ENCODE assay signal across 10 mouse cellular contexts in the genomic region with DNA sequence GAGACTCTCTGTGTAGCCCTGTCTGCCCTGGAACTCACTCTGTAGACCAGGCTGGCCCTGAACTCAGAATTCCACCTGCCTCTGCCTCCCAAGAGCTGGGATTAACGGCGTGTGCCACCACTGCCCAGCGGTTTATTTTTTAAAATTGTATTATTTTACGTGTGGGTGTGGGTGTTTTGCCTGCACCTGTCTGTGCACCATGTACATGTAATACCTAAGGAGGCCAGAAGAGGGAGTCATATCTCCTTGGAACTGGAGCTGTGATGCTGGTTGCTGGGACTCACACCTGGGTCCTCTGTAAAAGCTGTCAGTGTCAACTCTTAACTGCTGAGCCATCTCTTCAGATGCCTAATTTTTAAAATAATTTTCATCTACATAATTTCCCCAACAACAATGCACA. TPM values are rescaled to one million over a fixed set of nuclear protein-coding genes. Genes with fewer than 3 reads are reported as not detected.
DNase-seq lines count a peak whose midpoint lies in the region; ATAC-seq and TF ChIP-seq lines count a peak whose summit lies in the region.
"Had no signal": no experiment of that assay in that cellular context is flagged by ENCODE, and none has a peak within 500 bp of the region (broad histone marks: within the 10 kb centered on the region; RNA-seq: fewer than 3 reads in every experiment).

No protein-coding gene starts in this region.

- ATAC-seq in hindbrain, embryonic 11.5 days (ENCODE audit: low FRiP score) = no peak
- no peak for ATAC-seq in hindbrain, embryonic 12.5 days (ENCODE audit: low FRiP score)
- ATAC-seq in megakaryocyte-erythroid progenitor cell, adult 5-6 weeks (replicated peaks; ENCODE audit: low FRiP score, low TSS enrichment, poor library complexity, severe bottlenecking) = peak; percentile 84
- ATAC-seq in neural tube, embryonic 15.5 days (ENCODE audit: low FRiP score) = no peak

- H3K9me3 ChIP-seq in hindbrain, embryonic 11.5 days (ENCODE audit: control insufficient read depth, low read length) = no peaks in the 10 kb centered on the region
- H3K9me3 ChIP-seq in hindbrain, embryonic 12.5 days (replicated peaks) = no peaks in the 10 kb centered on the region
- no peaks in the 10 kb centered on the region for H3K9me3 ChIP-seq in ES-Bruce4 (replicated peaks; ENCODE audit: control insufficient read depth, insufficient read depth, low read length, poor library complexity, severe bottlenecking)
- H3K9me3 ChIP-seq in neural tube, embryonic 15.5 days (replicated peaks) = no peaks in the 10 kb centered on the region
- H3K9me3 ChIP-seq: megakaryocyte, embryonic 14.5 days had no signal

- no peak overlapping the region for H3K4me2 ChIP-seq in hindbrain, embryonic 11.5 days (replicated peaks; ENCODE audit: low read depth, low read length)
- no peak overlapping the region for H3K4me2 ChIP-seq in hindbrain, embryonic 12.5 days (replicated peaks)
- H3K4me2 ChIP-seq in neural tube, embryonic 15.5 days = no peak overlapping the region

- DNase-seq in hindbrain, embryonic 11.5 days (ENCODE audit: low spot score) = peak; percentile 34
- DNase-seq in c-Kit-positive CD71-positive TER-119-negative erythroid progenitor cells, embryonic 14.5 days (ENCODE audit: low read depth) = peak; percentile 58
- DNase-seq in right cerebral cortex, postnatal 14 days = no peak
- no peak for DNase-seq in left cerebral cortex, postnatal 36 days (ENCODE audit: low spot score in 2 of 2)

- TF ChIP-seq POLR2A in ES-Bruce4 (IDR thresholded peaks at IDR 0.05; ENCODE audit: insufficient read depth, low read length) = no peak

- no peak overlapping the region for H3K9ac ChIP-seq in hindbrain, embryonic 11.5 days (ENCODE audit: low read depth, low read length)
- no peak overlapping the region for H3K9ac ChIP-seq in hindbrain, embryonic 12.5 days
- no peak overlapping the region for H3K9ac ChIP-seq in ES-Bruce4 (ENCODE audit: low read depth, poor library complexity, severe bottlenecking)
- no peak overlapping the region for H3K9ac ChIP-seq in neural tube, embryonic 15.5 days (replicated peaks)

- 74% methylated on average over 4 of the region's 4 CpGs for WGBS in hindbrain, embryonic 11.5 days
- WGBS in hindbrain, embryonic 12.5 days = 67% methylated on average over 4 of the region's 4 CpGs
- 72% methylated on average over 4 of the region's 4 CpGs for WGBS in neural tube, embryonic 15.5 days

- intact Hi-C loops in left cerebral cortex, postnatal 36 days (cut with DNase I) = loop anchor here (10.0 kb wide), 1 partner anchor 450 kb away; no protein-coding TSS in a partner anchor

- H3K27me3 ChIP-seq in hindbrain, embryonic 11.5 days (ENCODE audit: control insufficient read depth, insufficient read depth, low read length) = no peaks in the 10 kb centered on the region
- H3K27me3 ChIP-seq in hindbrain, embryonic 12.5 days = no peaks in the 10 kb centered on the region
- no peaks in the 10 kb centered on the region for H3K27me3 ChIP-seq in ES-Bruce4 (ENCODE audit: control insufficient read depth, insufficient read depth, low read length, poor library complexity, severe bottlenecking)
- no peaks in the 10 kb centered on the region for H3K27me3 ChIP-seq in neural tube, embryonic 15.5 days (replicated peaks)
- H3K27me3 ChIP-seq: megakaryocyte, embryonic 14.5 days had no signal

- peak; percentile 37 for TF ChIP-seq CTCF in ES-Bruce4 (IDR thresholded peaks at IDR 0.05; ENCODE audit: low read depth, low read length)

- TF ChIP-seq EP300 in ES-Bruce4 (IDR thresholded peaks at IDR 0.05; ENCODE audit: insufficient read depth, low read depth, low read length) = no peak

- H3K27ac ChIP-seq in hindbrain, embryonic 11.5 days (ENCODE audit: low read depth, low read length) = no peak overlapping the region
- H3K27ac ChIP-seq in hindbrain, embryonic 12.5 days = no peak overlapping the region
- no peak overlapping the region for H3K27ac ChIP-seq in ES-Bruce4 (ENCODE audit: insufficient read depth, low read length)
- H3K27ac ChIP-seq in neural tube, embryonic 15.5 days (replicated peaks) = no peak overlapping the region

- no peaks in the 10 kb centered on the region for H3K36me3 ChIP-seq in hindbrain, embryonic 11.5 days (ENCODE audit: control insufficient read depth, insufficient read depth, low read length)
- H3K36me3 ChIP-seq in hindbrain, embryonic 12.5 days = peaks cover 3% of the 10 kb centered on the region; the same call in 1 of the 2 replicates
- H3K36me3 ChIP-seq in ES-Bruce4 (ENCODE audit: control insufficient read depth, insufficient read depth, low read length, poor library complexity, severe bottlenecking) = peaks cover 23% of the 10 kb centered on the region
- 0 out of 2 replicates have a peak, but pooled peaks cover 5% of the 10 kb centered on the region for H3K36me3 ChIP-seq in neural tube, embryonic 15.5 days

- no peak overlapping the region for H3K4me3 ChIP-seq in hindbrain, embryonic 11.5 days (ENCODE audit: low read depth, low read length)
- no peak overlapping the region for H3K4me3 ChIP-seq in hindbrain, embryonic 12.5 days
- no peak overlapping the region for H3K4me3 ChIP-seq in ES-Bruce4 (ENCODE audit: low read depth, low read length)
- H3K4me3 ChIP-seq in neural tube, embryonic 15.5 days (replicated peaks) = no peak overlapping the region
- H3K4me3 ChIP-seq: erythroblast, embryonic 14.5 days; megakaryocyte, embryonic 14.5 days had no signal

- no peaks in the 10 kb centered on the region for H3K4me1 ChIP-seq in hindbrain, embryonic 11.5 days (replicated peaks; ENCODE audit: control insufficient read depth, insufficient read depth, low read length)
- no peaks in the 10 kb centered on the region for H3K4me1 ChIP-seq in hindbrain, embryonic 12.5 days
- no peaks in the 10 kb centered on the region for H3K4me1 ChIP-seq in ES-Bruce4 (ENCODE audit: control insufficient read depth, insufficient read depth, low read length)
- H3K4me1 ChIP-seq in neural tube, embryonic 15.5 days = no peaks in the 10 kb centered on the region

RNA-seq across cellular contexts. Expression of gene Ppp2r5a, which starts 38.6 kb away (rescaled TPM):
- polyA plus RNA-seq in hindbrain, embryonic 11.5 days (2014; fragmentation: Nextera tagmentation; extraction: Ambion mirVana) = 13.1 and 16.6 TPM in 2 replicates
- polyA plus RNA-seq in hindbrain, embryonic 12.5 days (2016; fragmentation: Nextera tagmentation; extraction: Ambion mirVana) = 13.9 and 14.9 TPM in 2 replicates
- polyA plus RNA-seq in ES-Bruce4 (2011; ENCODE audit: insufficient read depth, insufficient read length, low read depth, missing spikeins) = 116 and 127 TPM in 2 replicates
- 55.0 and 74.1 TPM in 2 replicates for total RNA-seq in megakaryocyte-erythroid progenitor cell, adult 5-6 weeks (2014; fragmentation: Nextera tagmentation)
- 61.8 and 97.2 TPM in 2 replicates for total RNA-seq in megakaryocyte-erythroid progenitor cell, adult 5-6 weeks (2017)
- polyA plus RNA-seq in neural tube, embryonic 15.5 days (2015; fragmentation: Nextera tagmentation; extraction: Ambion mirVana) = 8.7 and 11.9 TPM in 2 replicates
- total RNA-seq in left cerebral cortex, postnatal 36 days (2021) = 10 to 100 TPM; 89.0 to 95.7 TPM

RNA-seq across cellular contexts. Expression of gene Tmem206, which starts 38.8 kb away (rescaled TPM):
- polyA plus RNA-seq in hindbrain, embryonic 11.5 days (2014; fragmentation: Nextera tagmentation; extraction: Ambion mirVana) = 35.4 and 39.7 TPM in 2 replicates
- polyA plus RNA-seq in hindbrain, embryonic 12.5 days (2016; fragmentation: Nextera tagmentation; extraction: Ambion mirVana) = 34.2 and 35.1 TPM in 2 replicates
- 7.9 and 10.1 TPM in 2 replicates for polyA plus RNA-seq in ES-Bruce4 (2011; ENCODE audit: insufficient read depth, insufficient read length, low read depth, missing spikeins)
- total RNA-seq in megakaryocyte-erythroid progenitor cell, adult 5-6 weeks (2014; fragmentation: Nextera tagmentation) = 13.5 TPM in 2 replicates
- 9.8 and 15.5 TPM in 2 replicates for total RNA-seq in megakaryocyte-erythroid progenitor cell, adult 5-6 weeks (2017)
- polyA plus RNA-seq in neural tube, embryonic 15.5 days (2015; fragmentation: Nextera tagmentation; extraction: Ambion mirVana) = 29.8 and 30.6 TPM in 2 replicates
- total RNA-seq in left cerebral cortex, postnatal 36 days (2021) = 1 to 10 TPM; 8.2 to 8.7 TPM

RNA-seq across cellular contexts. Expression of gene Nenf, which starts 46.5 kb away (rescaled TPM):
- polyA plus RNA-seq in hindbrain, embryonic 11.5 days (2014; fragmentation: Nextera tagmentation; extraction: Ambion mirVana) = 85.1 and 85.4 TPM in 2 replicates
- polyA plus RNA-seq in hindbrain, embryonic 12.5 days (2016; fragmentation: Nextera tagmentation; extraction: Ambion mirVana) = 81.0 and 87.3 TPM in 2 replicates
- polyA plus RNA-seq in ES-Bruce4 (2011; ENCODE audit: insufficient read depth, insufficient read length, low read depth, missing spikeins) = 19.9 and 20.2 TPM in 2 replicates
- 62.2 and 87.6 TPM in 2 replicates for total RNA-seq in megakaryocyte-erythroid progenitor cell, adult 5-6 weeks (2014; fragmentation: Nextera tagmentation)
- 20.3 and 35.5 TPM in 2 replicates for total RNA-seq in megakaryocyte-erythroid progenitor cell, adult 5-6 weeks (2017)
- polyA plus RNA-seq in neural tube, embryonic 15.5 days (2015; fragmentation: Nextera tagmentation; extraction: Ambion mirVana) = 125 and 158 TPM in 2 replicates
- total RNA-seq in left cerebral cortex, postnatal 36 days (2021) = 10 to 100 TPM; 66.1 to 76.7 TPM

Comparison
In these comparisons a context has a peak if more than half of its experiments do, and no peak if none do; other contexts are left out.
1. DNase-seq: peak in hindbrain, embryonic 11.5 days (single experiment) and c-Kit-positive CD71-positive TER-119-negative erythroid progenitor cells, embryonic 14.5 days (single experiment); none in right cerebral cortex, postnatal 14 days (single experiment) and left cerebral cortex, postnatal 36 days (0 of 2).